Mouse (Mus musculus): ENCODE results near the gene Grin2b.

Grin2b gene

GRCm38 (mm10) chr6:136173191-136173896, at the start of gene Grin2b:
Grin2b (minus strand) TSS chr6:136173511.
- peak; percentile 66 to 69 for DNase-seq (ENCODE audit: low spot score in 2 of 2)

GRCm38 (mm10) chr6:136221894-136222293, 48.6 kb upstream of the Grin2b start:
- DNase-seq (ENCODE audit: low spot score in 2 of 2) = no peak

- DNase-seq (ENCODE audit: low spot score in 2 of 2) = no peak
Measured at GRCm38 (mm10) chr6:136210442-136210841, 37.1 kb upstream of the Grin2b start.

- DNase-seq (ENCODE audit: low spot score in 2 of 2) = no peak
Measured at GRCm38 (mm10) chr6:136199814-136200213, 26.5 kb upstream of the Grin2b start.

GRCm38 (mm10) chr6:136194616-136195015, 21.3 kb upstream of the Grin2b start:
- DNase-seq (ENCODE audit: low spot score in 2 of 2) = no peak

GRCm38 (mm10) chr6:136178066-136178465, 4.8 kb upstream of the Grin2b start:
- no peak for DNase-seq (ENCODE audit: low spot score in 2 of 2)

GRCm38 (mm10) chr6:136172801-136173190, 515 bp downstream of the Grin2b start:
- no peak for DNase-seq (ENCODE audit: low spot score in 2 of 2)

- peak; percentile 80 for DNase-seq (ENCODE audit: low spot score in 2 of 2)
Measured at GRCm38 (mm10) chr6:136172172-136172651, 1.1 kb downstream of the Grin2b start.

GRCm38 (mm10) chr6:136171343-136171742, 2.0 kb downstream of the Grin2b start:
- DNase-seq (ENCODE audit: low spot score in 2 of 2) = no peak

GRCm38 (mm10) chr6:136170381-136170780, 2.9 kb downstream of the Grin2b start:
- DNase-seq (ENCODE audit: low spot score in 2 of 2) = no peak

- no peak for DNase-seq (ENCODE audit: low spot score in 2 of 2)
Measured at GRCm38 (mm10) chr6:136167361-136167760, 6.0 kb downstream of the Grin2b start.

GRCm38 (mm10) chr6:136165443-136166077, 7.8 kb downstream of the Grin2b start:
- peak in 1 of 2 experiments; percentile 46 for DNase-seq (ENCODE audit: low spot score in 2 of 2)

- DNase-seq (ENCODE audit: low spot score in 2 of 2) = no peak
Measured at GRCm38 (mm10) chr6:136162090-136162489, 11.2 kb downstream of the Grin2b start.

GRCm38 (mm10) chr6:136153444-136153843, 19.9 kb downstream of the Grin2b start:
- DNase-seq (ENCODE audit: low spot score in 2 of 2) = no peak

GRCm38 (mm10) chr6:136150064-136150463, 23.2 kb downstream of the Grin2b start:
- DNase-seq (ENCODE audit: low spot score in 2 of 2) = no peak

GRCm38 (mm10) chr6:136139967-136140366, 33.3 kb downstream of the Grin2b start:
- no peak for DNase-seq (ENCODE audit: low spot score in 2 of 2)

- no peak for DNase-seq (ENCODE audit: low spot score in 2 of 2)
Measured at GRCm38 (mm10) chr6:136130456-136130855, 42.9 kb downstream of the Grin2b start.

- DNase-seq (ENCODE audit: low spot score in 2 of 2) = no peak
Measured at GRCm38 (mm10) chr6:136122593-136122992, 50.7 kb downstream of the Grin2b start.

- DNase-seq (ENCODE audit: low spot score in 2 of 2) = no peak
Measured at GRCm38 (mm10) chr6:136117390-136117789, 55.9 kb downstream of the Grin2b start.

- DNase-seq (ENCODE audit: low spot score in 2 of 2) = no peak
Measured at GRCm38 (mm10) chr6:136113639-136114410, 59.5 kb downstream of the Grin2b start.

GRCm38 (mm10) chr6:136109172-136109571, 64.1 kb downstream of the Grin2b start:
- DNase-seq (ENCODE audit: low spot score in 2 of 2) = no peak

- no peak for DNase-seq (ENCODE audit: low spot score in 2 of 2)
Measured at GRCm38 (mm10) chr6:136108466-136108865, 64.8 kb downstream of the Grin2b start.
